Mouse (Mus musculus) thymus, postnatal 36 days (tissue): ENCODE results near the gene Zfp598.

Experiments
- DNase-seq, 2 experiments: peaks; one replicate each; pipeline ENCODE4 v3.0.0; 2022; ENCODE audit warnings: mixed read lengths in 2 of 2

Gene Zfp598

GRCm38 (mm10) chr17:24722220-24722924 is 52.9 kb downstream of the Zfp598 start:
- DNase-seq, result no peak

- DNase-seq, result no peak
Measured at GRCm38 (mm10) chr17:24723122-24723880, 53.8 kb downstream of the Zfp598 start.

GRCm38 (mm10) chr17:24723881-24724180 is 54.3 kb downstream of the Zfp598 start:
- DNase-seq, result no peak

GRCm38 (mm10) chr17:24724184-24724583 is 54.7 kb downstream of the Zfp598 start, which contains the start of gene Ndufb10:
Gene Ndufb10, minus strand, starts transcription at chr17:24724478.
- peak; percentile 93 to 95 for DNase-seq

- no peak for DNase-seq
Measured at GRCm38 (mm10) chr17:24725637-24726390, 56.3 kb downstream of the Zfp598 start.

GRCm38 (mm10) chr17:24727618-24728017 is 58.1 kb downstream of the Zfp598 start, which contains the start of gene Rpl3l:
Gene Rpl3l, plus strand, starts transcription at chr17:24727820.
- DNase-seq, result no peak

- DNase-seq, result no peak
Measured at GRCm38 (mm10) chr17:24728184-24728583, 58.7 kb downstream of the Zfp598 start.

GRCm38 (mm10) chr17:24729067-24729466 is 59.6 kb downstream of the Zfp598 start:
- no peak for DNase-seq

GRCm38 (mm10) chr17:24730787-24731186 is 61.3 kb downstream of the Zfp598 start:
- no peak for DNase-seq
